Comparison of ENCODE assay signal across 8 mouse cellular contexts in the genomic region with DNA sequence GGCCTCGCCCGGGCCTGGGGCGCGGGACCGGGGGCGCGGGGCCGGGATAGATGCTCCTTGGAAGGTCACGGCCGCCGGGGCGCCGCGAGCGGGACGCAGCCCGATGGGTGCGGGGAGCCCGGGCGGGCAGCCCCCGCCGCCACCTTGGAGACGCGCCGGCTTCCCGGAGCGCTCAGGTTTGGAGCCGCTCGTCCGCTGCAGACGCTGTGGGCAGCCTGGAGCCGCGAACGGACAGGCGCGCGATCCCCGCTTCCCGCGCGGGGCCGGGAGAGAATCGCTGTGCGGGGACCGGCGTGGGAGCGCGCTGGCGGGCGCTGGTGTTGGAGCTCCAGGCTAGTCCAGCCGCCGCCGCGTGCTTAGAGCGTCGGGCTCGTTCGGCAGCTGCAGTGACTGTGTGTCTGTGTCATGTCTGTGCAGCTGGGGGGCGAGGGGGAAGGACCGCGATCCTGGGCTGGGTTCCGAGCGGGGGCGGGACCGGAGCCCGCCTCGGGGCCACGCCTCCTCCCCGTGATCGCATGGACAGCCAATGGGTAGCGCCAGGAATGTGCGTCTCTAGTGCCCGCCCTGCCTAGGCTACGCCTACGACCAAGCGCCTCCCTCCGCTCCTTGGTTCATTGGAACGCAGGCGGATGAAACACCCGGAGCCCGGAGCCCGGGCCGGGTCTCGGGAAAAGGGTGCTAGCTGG. TPM values are rescaled to one million over a fixed set of nuclear protein-coding genes. Genes with fewer than 3 reads are reported as not detected.
DNase-seq lines count a peak whose midpoint lies in the region; ATAC-seq lines count a peak whose summit lies in the region.

Gene Large1, minus strand, starts transcription at position 433 of the 686 bp plus-strand sequence.

- ATAC-seq in embryonic facial prominence, embryonic 11.5 days (replicated peaks; ENCODE audit: insufficient number of reproducible peaks, low FRiP score, low TSS enrichment, low read depth), result peak; percentile 99
- peak; percentile 99 for ATAC-seq in intestine, embryonic 16.5 days

- peak within 1 kb of the TSS; percentile 89 for H3K4me3 ChIP-seq in embryonic facial prominence, embryonic 11.5 days (ENCODE audit: low read depth, low read length)
- peak within 1 kb of the TSS; percentile 94 for H3K4me3 ChIP-seq in intestine, embryonic 16.5 days (ENCODE audit: low read length)

- H3K9me3 ChIP-seq in embryonic facial prominence, embryonic 11.5 days (replicated peaks; ENCODE audit: control insufficient read depth, low read length), result no peaks in the 10 kb centered on the region
- H3K9me3 ChIP-seq in intestine, embryonic 16.5 days (ENCODE audit: control insufficient read depth, low read length), result no peaks in the 10 kb centered on the region

- H3K27me3 ChIP-seq in embryonic facial prominence, embryonic 11.5 days (ENCODE audit: control insufficient read depth, insufficient read depth, low read length), result no peaks in the 10 kb centered on the region
- no peaks in the 10 kb centered on the region for H3K27me3 ChIP-seq in intestine, embryonic 16.5 days (replicated peaks; ENCODE audit: control insufficient read depth, insufficient read depth, low read length)

- intact Hi-C loops in left cerebral cortex, postnatal 25 days (cut with DNase I), result loop anchor here (2.0 to 10.0 kb wide), 5 partner anchors 258 to 1569 kb away; no protein-coding TSS in a partner anchor

- no peaks in the 10 kb centered on the region for H3K4me1 ChIP-seq in embryonic facial prominence, embryonic 11.5 days (ENCODE audit: control insufficient read depth, insufficient read depth, low read length)
- peaks cover 21% of the 10 kb centered on the region for H3K4me1 ChIP-seq in intestine, embryonic 16.5 days (ENCODE audit: control insufficient read depth, insufficient read depth, low read length)

- H3K9ac ChIP-seq in embryonic facial prominence, embryonic 11.5 days (replicated peaks; ENCODE audit: low read length), result peak within 1 kb of the TSS; percentile 88
- H3K9ac ChIP-seq in intestine, embryonic 16.5 days (ENCODE audit: low read depth, low read length), result peak within 1 kb of the TSS; percentile 85

- WGBS in embryonic facial prominence, embryonic 11.5 days, result under 1% methylated on average over 76 of the region's 84 CpGs
- WGBS in intestine, embryonic 16.5 days, result under 1% methylated on average over 83 of the region's 84 CpGs

- H3K4me2 ChIP-seq in embryonic facial prominence, embryonic 11.5 days (ENCODE audit: low read depth, low read length), result peak within 1 kb of the TSS; percentile 79
- H3K4me2 ChIP-seq in intestine, embryonic 16.5 days (ENCODE audit: low read depth, low read length), result peak within 1 kb of the TSS; percentile 84

- no peaks in the 10 kb centered on the region for H3K36me3 ChIP-seq in embryonic facial prominence, embryonic 11.5 days (replicated peaks; ENCODE audit: control insufficient read depth, insufficient read depth, low read depth, low read length)
- H3K36me3 ChIP-seq in intestine, embryonic 16.5 days (ENCODE audit: control insufficient read depth, insufficient read depth, low read length), result no peaks in the 10 kb centered on the region

- peak; percentile 99 for DNase-seq in adrenal gland, postnatal 14 days
- peak; percentile 98 for DNase-seq in embryonic facial prominence, embryonic 11.5 days (ENCODE audit: low spot score)
- peak; percentile 57 for DNase-seq in gonadal fat pad, adult 2 months (ENCODE audit: low read depth)
- peak; percentile 98 to 100 for DNase-seq in left cerebral cortex, postnatal 25 days (ENCODE audit: low spot score in 2 of 2)
- DNase-seq in mesoderm, embryonic 11.5 days (ENCODE audit: low read depth, low spot score), result peak; percentile 98
- peak; percentile 99 for DNase-seq in right cerebral cortex, postnatal 25 days
- peak; percentile 96 to 97 for DNase-seq in urinary bladder, postnatal 36 days (ENCODE audit: low spot score in 2 of 2)

- H3K27ac ChIP-seq in embryonic facial prominence, embryonic 11.5 days (replicated peaks; ENCODE audit: low read depth, low read length), result peak within 1 kb of the TSS; percentile 78
- peak within 1 kb of the TSS; percentile 94 for H3K27ac ChIP-seq in intestine, embryonic 16.5 days (ENCODE audit: low read length)

RNA-seq across cellular contexts. Expression of gene Large1, which starts in this region (rescaled TPM):
- 21.3 and 24.0 TPM in 2 replicates for total RNA-seq in adrenal gland, postnatal 14 days (2021)
- 8.0 and 8.6 TPM in 2 replicates for polyA plus RNA-seq in embryonic facial prominence, embryonic 11.5 days (2014; fragmentation: Nextera tagmentation; extraction: Ambion mirVana)
- 9.3 and 16.7 TPM in 2 replicates for polyA plus RNA-seq in gonadal fat pad, adult 2 months (2012; rRNA removed)
- polyA plus RNA-seq in intestine, embryonic 16.5 days (2015; fragmentation: Nextera tagmentation; extraction: Ambion mirVana), result 4.6 and 5.0 TPM in 2 replicates
- 100 to 1,000 TPM; 159 to 168 TPM for total RNA-seq in left cerebral cortex, postnatal 25 days (2021)

Comparison
In these comparisons a context has a peak if more than half of its experiments do, and no peak if none do; other contexts are left out.
1. Peak in every context shown above with its lines: DNase-seq, ATAC-seq, H3K4me3 ChIP-seq and H3K27ac ChIP-seq.